Mouse (Mus musculus): Measurements from ENCODE around the gene Alg5.

- TF ChIP-seq CTCF (IDR thresholded peaks at IDR 0.05; ENCODE audit: insufficient read depth, low read length) (no peak), POLR2A (IDR thresholded peaks at IDR 0.05; ENCODE audit: borderline replicate concordance, extremely low read depth, low read depth, low read length) (no peak)
Measured at GRCm38 (mm10) chr3:54766034-54766433, 30.7 kb downstream of the Alg5 start.

Measured in lung, adult 2 months (tissue).